Mouse (Mus musculus) brain, embryonic 14.5 days (tissue): Measurements from ENCODE around the gene Rnf151. TPM values are rescaled to one million over a fixed set of nuclear protein-coding genes. Genes with fewer than 3 reads are reported as not detected.
A peak's percentile ranks its signal among the peaks of the same experiment; 100 is the strongest.

Experiments used
- DNase-seq: peaks from one replicate; pipeline ENCODE4 v3.0.0-alpha.2; 2011; ENCODE audit warnings: low read depth
- CTCF ChIP-seq: fragments of 200-500 bp; IDR thresholded peaks from 2 replicates; pipeline ENCODE4 v1.5.1; 2012; ENCODE audit warnings: inconsistent platforms, mild to moderate bottlenecking, moderate library complexity, borderline replicate concordance; ENCODE audit not compliant: insufficient read depth, insufficient read length; ENCODE audit errors: extremely low read depth
- POLR2A ChIP-seq: fragments of 200-500 bp; IDR thresholded peaks from 2 replicates; pipeline ENCODE4 v1.6.1; 2012; ENCODE audit warnings: mild to moderate bottlenecking, inconsistent platforms, borderline replicate concordance; ENCODE audit not compliant: poor library complexity, insufficient read depth, insufficient read length, severe bottlenecking; ENCODE audit errors: extremely low read depth
- polyA plus RNA-seq: library from polyadenylated mRNA; depleted of rRNA; stranded (reverse); fragments of >200 nt; gene quantifications from 2 replicates; pipeline ENCODE4 v1.2.3, GENCODE M21; 2012

The Rnf151 gene
- polyA plus RNA-seq, 1 experiment, result 0.64 TPM

DNA sequence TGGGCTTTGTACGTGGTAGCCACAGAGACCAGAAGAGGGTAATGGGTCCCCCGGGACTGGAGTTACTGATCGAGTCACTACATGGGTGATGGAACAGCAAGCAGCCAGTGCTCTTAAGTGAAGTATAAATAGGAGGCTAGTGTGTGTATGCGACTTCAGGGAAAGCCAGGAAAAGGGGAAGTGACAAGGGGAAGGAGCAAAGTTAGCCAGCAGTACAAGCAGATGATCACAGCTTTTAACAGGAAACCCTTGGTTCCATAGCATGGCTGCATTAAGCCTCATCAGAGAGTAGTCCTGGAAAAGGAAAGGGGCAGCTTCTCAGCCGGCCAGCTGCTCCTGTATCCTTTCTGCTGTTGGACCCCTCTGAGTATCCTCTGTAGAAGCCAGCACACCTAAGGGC, 25.5 kb downstream of the Rnf151 start:
- TF ChIP-seq CTCF (no peak), POLR2A (no peak)
- no peak for DNase-seq

DNA sequence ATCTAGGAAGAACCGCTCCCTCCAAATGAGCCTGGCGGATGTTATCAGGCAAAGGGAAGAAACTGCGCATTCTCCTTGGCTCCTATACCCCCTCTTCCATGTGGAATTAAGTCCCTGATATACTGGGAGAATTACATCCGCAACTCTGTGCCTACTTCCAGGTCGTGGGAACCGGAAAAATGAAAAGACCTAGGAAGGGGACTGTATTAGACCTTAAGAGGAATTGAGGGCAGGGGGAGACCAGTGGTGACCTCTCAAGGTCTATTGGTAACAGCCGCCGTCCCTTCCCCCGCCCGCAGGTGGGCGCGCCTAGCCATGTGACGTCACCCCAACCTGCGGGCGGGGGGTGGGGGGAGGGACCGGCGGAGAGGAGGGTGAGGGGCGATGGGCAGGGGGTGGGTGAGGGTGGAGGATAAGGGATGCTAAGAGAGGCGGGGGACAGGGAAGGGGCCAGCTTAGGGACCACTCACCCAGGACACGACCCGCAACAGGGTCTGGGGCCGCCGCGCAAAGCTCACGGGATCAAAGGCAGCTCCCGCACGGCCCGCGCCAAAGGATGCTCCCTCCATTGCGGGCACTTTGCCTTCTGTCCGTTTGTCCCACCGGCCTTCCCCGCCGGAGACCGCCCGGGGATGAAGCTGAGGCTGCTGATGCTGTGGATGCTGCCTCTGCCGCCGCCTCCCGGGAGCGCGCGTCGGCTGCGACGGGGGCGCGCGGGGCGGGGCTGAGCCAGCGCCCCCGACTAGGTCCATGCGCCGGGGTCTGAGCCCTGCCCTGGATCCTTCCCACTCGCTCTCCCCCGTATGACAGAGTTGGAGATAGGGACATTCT, 28.4 kb downstream of the Rnf151 start, which contains the start of gene Syngr3:
Gene Syngr3 (minus strand): TSS at position 705 of the 831 bp plus-strand sequence.
- TF ChIP-seq POLR2A, result peak; percentile 38
- TF ChIP-seq CTCF, result no peak
- peak; percentile 68 for DNase-seq

DNA sequence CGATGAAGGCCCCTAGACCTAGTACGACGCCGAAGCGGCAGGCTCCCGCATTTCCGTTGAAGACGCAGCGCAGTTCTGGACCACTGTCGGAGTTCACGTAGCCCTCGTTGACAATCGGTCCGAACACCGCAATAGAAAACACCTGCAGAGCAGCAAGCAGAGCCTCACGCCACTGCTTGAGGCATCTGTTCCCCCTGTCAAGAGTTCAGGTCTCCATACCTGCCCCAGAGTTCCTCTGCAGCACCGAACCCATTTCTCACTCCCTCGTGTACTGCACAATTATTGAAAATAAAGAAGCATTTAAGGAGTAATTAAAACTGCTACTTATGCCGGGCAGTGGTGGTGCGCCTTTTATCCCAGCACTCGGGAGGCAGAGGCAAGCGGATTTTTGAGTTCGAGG, 30.3 kb downstream of the Rnf151 start:
- TF ChIP-seq CTCF, result no peak
- no peak for TF ChIP-seq POLR2A
- DNase-seq, result no peak

DNA sequence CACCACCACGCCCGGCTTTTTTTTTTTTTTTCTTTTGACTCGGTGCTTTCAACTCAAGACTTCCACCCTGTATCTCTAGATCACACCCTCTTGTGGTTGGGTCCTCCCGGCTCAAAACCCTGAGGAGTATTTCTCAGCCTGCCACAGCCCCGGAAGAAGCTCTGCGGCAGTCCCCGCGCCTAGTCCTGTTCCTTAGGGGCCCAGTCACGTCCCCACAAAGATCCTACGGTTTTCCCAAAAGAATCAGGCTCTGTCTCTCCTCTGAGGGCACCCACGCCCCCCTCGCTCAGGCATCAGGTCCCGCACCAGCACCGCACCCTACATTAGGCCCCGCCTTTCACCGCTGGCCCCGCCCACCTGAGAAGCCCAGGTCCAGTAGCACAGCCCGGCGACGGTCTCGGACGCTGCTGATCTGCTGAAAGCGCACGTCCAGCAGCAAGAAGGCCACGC, 30.7 kb downstream of the Rnf151 start:
- DNase-seq, result peak; percentile 30
- TF ChIP-seq POLR2A, result no peak
- no peak for TF ChIP-seq CTCF

DNA sequence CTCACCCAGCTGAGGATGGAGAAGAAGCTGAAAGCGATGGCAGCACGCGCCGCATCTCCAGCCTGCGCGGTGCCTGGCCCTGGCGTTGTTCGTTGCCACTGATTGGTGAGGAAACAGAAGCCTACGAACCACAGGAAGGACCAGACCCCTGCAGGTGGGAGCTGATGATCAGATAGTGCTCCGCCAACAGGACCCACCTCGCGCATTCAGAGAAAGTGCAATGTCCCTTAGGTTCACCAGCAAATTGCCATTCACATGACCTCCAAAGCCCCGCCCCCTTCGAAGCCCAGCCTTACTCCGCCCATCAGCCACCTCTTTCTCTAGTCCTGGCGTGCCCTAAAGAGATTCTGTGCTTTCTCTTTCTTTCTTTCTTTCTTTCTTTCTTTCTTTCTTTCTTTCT, 31.3 kb downstream of the Rnf151 start:
- TF ChIP-seq POLR2A (no peak), CTCF (no peak)
- DNase-seq, result peak; percentile 25

DNA sequence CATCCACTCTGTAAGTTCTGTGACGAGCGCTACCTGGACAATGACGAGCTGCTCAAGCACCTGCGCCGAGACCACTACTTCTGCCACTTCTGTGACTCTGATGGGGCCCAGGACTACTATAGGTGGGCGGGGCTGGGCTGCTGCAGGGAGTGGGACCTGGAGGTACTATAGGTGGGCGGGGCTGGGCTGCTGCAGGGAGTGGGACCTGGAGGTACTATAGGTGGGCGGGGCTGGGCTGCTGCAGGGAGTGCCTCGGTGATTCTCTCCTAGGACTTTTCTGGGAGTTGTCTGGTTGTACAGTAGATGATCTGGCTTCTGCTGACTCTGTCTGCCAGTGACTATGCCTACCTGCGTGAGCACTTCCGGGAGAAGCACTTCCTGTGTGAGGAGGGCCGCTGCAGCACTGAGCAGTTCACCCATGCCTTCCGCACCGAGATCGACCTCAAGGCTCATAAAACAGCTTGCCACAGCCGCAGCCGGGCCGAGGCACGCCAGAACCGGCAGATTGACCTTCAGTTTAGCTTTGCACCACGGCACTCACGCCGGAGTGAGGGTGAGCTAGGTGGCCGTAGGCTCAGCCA, 40.3 kb downstream of the Rnf151 start:
- no peak for TF ChIP-seq CTCF
- no peak for TF ChIP-seq POLR2A
- DNase-seq, result no peak

DNA sequence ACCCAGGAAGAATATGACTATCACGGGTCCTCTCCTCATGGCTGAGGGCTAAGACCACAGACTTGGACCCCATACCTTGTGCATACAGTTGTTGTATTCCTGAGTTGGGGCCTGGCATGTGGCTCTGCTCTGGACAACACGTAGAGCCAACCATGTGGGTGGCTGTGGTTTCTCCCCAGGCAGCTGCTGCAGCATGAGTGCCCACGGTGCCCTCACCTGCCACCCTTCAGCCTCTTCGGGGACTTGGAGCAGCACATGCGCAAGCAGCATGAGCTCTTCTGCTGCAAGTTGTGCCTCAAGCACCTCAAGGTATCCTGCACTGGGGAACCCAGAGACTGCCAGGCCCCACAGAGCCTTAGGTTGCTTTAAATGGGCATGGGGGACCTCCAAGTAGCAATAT, 41.0 kb downstream of the Rnf151 start:
- DNase-seq, result no peak
- TF ChIP-seq CTCF (no peak), POLR2A (no peak)

DNA sequence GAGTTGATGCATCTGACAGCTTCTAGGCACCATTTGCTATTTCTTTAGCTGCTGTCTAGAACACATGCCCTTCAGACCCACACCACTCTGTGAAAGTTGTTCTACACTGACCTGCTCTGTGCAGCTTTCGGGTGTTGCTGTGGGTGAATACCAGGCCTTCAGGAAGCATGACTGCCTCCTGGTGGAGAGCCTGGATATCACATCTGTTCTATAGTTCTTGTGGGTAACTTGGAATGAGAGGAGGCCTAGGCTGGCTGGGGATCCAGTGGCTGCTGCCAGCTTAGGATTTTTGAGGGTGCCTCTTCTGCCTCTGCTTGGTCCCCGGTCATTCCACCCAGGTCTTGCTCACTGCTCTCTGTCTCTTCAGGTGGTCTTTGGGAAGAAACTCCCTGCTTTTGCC, 41.7 kb downstream of the Rnf151 start:
- DNase-seq, result peak; percentile 67
- peak; percentile 74; the same call in 1 of the 2 replicates for TF ChIP-seq CTCF
- TF ChIP-seq POLR2A, result no peak

DNA sequence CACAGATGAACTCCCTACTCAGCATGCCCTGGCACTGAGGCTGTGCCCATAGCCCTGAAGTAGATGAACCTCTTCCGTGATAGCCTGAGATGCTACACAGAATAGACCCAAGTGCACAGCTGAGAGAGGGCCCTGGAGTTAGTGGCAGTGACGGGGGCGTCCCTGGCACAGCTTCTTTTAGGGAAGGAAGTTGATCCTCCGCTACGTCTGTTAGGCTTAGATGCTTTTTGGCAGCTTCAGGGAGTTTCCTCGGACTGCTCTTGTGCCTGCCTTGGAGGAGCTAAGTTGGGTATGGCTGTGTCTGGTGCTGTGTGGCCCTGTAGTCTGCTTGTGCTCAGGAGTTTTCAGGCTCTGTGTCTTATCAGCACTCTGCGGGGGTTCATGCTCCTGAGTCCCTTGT, 43.6 kb downstream of the Rnf151 start:
- TF ChIP-seq CTCF (no peak), POLR2A (no peak)
- no peak for DNase-seq

DNA sequence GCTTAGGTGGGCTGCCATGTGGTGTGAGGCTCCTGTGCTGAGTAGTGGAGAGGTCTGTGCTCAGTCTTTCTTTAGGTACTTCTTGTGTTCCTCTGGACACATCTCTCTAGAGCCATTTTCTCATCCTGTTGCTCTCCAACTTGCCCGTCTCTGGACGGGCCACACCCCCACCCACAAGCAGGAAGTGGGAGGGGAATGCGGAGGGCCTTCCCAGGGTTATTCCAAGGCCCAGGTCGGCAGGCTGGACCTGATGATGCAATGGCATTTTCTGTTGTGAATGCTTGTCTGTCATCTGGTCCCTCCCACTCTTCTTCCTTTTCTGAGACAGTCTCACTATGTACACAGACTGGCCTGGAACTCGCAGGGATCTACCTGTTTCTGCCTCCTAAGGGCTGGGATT, 45.7 kb downstream of the Rnf151 start:
- DNase-seq, result no peak
- TF ChIP-seq CTCF (no peak), POLR2A (no peak)

DNA sequence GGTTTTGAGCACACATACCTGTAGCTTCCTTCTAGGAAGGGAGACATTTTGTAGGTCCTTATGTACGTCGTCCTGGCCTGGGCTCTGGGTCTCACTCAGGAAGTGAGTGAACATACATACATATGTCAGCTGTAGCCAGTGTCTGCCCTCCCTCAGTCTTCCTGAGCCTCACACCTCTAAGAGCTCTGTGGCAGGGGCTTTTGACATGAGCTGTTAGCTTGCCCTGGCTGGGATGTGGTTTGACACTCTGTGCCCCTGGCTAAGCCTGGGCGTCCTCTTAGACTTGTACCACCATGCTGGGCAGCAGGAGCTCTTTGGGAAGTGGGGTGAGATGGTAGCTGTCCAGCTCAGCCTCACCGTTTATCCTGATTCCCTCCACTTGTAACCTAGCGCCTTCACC, 46.5 kb downstream of the Rnf151 start:
- no peak for TF ChIP-seq POLR2A
- TF ChIP-seq CTCF, result no peak
- no peak for DNase-seq

DNA sequence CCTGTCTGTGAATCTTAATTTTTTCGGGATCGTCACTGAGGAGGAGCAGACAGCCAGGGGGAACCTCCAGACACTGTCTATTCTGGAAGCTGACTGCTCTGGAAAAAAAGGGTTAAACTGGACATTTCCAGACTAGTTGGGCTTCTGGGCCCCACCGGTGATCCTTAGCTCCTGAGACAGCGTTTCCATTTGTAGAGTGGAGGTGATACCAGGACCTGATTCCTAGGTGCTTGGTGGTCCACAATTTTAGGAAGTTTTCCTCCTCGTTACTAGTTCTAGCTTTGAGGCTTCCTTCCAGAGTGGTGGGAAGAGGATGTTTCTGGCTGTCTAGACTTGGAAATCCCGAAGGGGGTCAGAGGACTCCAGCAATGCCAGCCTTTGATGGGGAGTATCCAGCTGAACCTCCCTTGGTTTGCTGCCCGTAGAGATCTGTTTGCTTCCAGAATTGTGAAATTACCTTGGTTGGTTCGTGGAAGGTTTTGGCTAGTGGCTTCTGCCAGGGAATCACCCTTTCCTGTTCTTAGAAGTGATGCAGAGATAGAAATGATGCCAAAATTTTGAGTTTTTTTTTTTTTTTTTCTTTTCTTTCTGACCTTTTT, 47.5 kb downstream of the Rnf151 start:
- DNase-seq, result no peak
- no peak for TF ChIP-seq POLR2A
- TF ChIP-seq CTCF, result no peak
